ENCODE assay signal across 16 mouse cellular contexts in genomic region chr9:65680938-65681633, GRCm38 (mm10). TPM values are rescaled to one million over a fixed set of nuclear protein-coding genes. Genes with fewer than 3 reads are reported as not detected.
A peak's percentile ranks its signal among the peaks of the same experiment; 100 is the strongest.
DNase-seq lines count a peak whose midpoint lies in the region; ATAC-seq and TF ChIP-seq lines count a peak whose summit lies in the region.
"Had no signal": no experiment of that assay in that cellular context is flagged by ENCODE, and none has a peak within 500 bp of the region (broad histone marks: within the 10 kb centered on the region; RNA-seq: fewer than 3 reads in every experiment).

No protein-coding gene starts in this region.

- H3K79me2 ChIP-seq in myocyte (ENCODE audit: control insufficient read depth, insufficient read depth), result peaks cover 77% of the 10 kb centered on the region

- ATAC-seq in frontal cortex, adult (ENCODE audit: low TSS enrichment), result peak; percentile 7; the same call in 1 of the 2 replicates
- ATAC-seq in kidney, postnatal 0 days (replicated peaks; ENCODE audit: low FRiP score, low read depth), result no peak

- H3K27ac ChIP-seq in kidney, postnatal 0 days, result peak overlapping the region; percentile 42; the same call in 1 of the 2 replicates
- peak overlapping the region; percentile 48 for H3K27ac ChIP-seq in bone marrow, adult 2 months (ENCODE audit: control insufficient read depth, insufficient read depth, low read depth, low read length, poor library complexity)
- H3K27ac ChIP-seq: embryonic facial prominence, embryonic 15.5 days had no signal

- H3K9ac ChIP-seq in kidney, postnatal 0 days (ENCODE audit: low read depth, low read length), result no peak overlapping the region
- H3K9ac ChIP-seq: embryonic facial prominence, embryonic 15.5 days; heart, embryonic 12.5 days had no signal

- no peak for TF ChIP-seq CTCF in kidney, postnatal 0 days (IDR thresholded peaks at IDR 0.05; ENCODE audit: low read depth)
- no peak for TF ChIP-seq CTCF in bone marrow, adult 2 months (IDR thresholded peaks at IDR 0.05; ENCODE audit: control insufficient read depth, insufficient read depth, low read length)

- no peak for DNase-seq in frontal cortex, postnatal 25 days (ENCODE audit: low spot score in 2 of 2)
- DNase-seq in kidney, postnatal 0 days (ENCODE audit: low spot score), result peak; percentile 34
- no peak for DNase-seq in kidney, postnatal 10 days
- no peak for DNase-seq in cerebellum, adult 9-11 months
- DNase-seq in urinary bladder, postnatal 10 days (ENCODE audit: low spot score), result no peak
- DNase-seq: adrenal gland, postnatal 25 days; B cell, adult 2 months; cerebellum, adult 8-10 months; kidney, postnatal 36 days; right cerebral cortex, postnatal 14 days had no signal

- H3K4me2 ChIP-seq in kidney, postnatal 0 days (ENCODE audit: low read length), result no peak overlapping the region
- peak overlapping the region; percentile 49 for H3K4me2 ChIP-seq in myocyte (ENCODE audit: low read depth)
- H3K4me2 ChIP-seq: embryonic facial prominence, embryonic 15.5 days; heart, embryonic 12.5 days; midbrain, embryonic 11.5 days had no signal

- H3K9me3 ChIP-seq in kidney, postnatal 0 days (replicated peaks; ENCODE audit: low read length), result no peaks in the 10 kb centered on the region
- H3K9me3 ChIP-seq: embryonic facial prominence, embryonic 15.5 days; heart, embryonic 12.5 days had no signal

- no peaks in the 10 kb centered on the region for H3K27me3 ChIP-seq in kidney, postnatal 0 days (ENCODE audit: insufficient read depth, low read length)
- H3K27me3 ChIP-seq in myocyte (ENCODE audit: control insufficient read depth, insufficient read depth, insufficient read length), result no peaks in the 10 kb centered on the region
- H3K27me3 ChIP-seq: embryonic facial prominence, embryonic 15.5 days; heart, embryonic 12.5 days had no signal

- TF ChIP-seq POLR2A in bone marrow, adult 2 months (IDR thresholded peaks at IDR 0.05; ENCODE audit: borderline replicate concordance, control insufficient read depth, low read depth, low read length), result no peak
- TF ChIP-seq POLR2A in myocyte (IDR thresholded peaks at IDR 0.05; ENCODE audit: insufficient read length, low read depth), result no peak

- peaks cover under 1% of the 10 kb centered on the region; the same call in 1 of the 2 replicates for H3K36me3 ChIP-seq in kidney, postnatal 0 days (ENCODE audit: insufficient read depth, low read length)
- no peaks in the 10 kb centered on the region for H3K36me3 ChIP-seq in myocyte (ENCODE audit: control insufficient read depth, insufficient read depth)

- no peak overlapping the region for H3ac ChIP-seq in myocyte (ENCODE audit: control insufficient read depth, insufficient read length)

- H3K4me1 ChIP-seq in kidney, postnatal 0 days (replicated peaks; ENCODE audit: insufficient read depth, low read length), result peaks cover 28% of the 10 kb centered on the region
- no peaks in the 10 kb centered on the region; the same call in 1 of the 2 replicates for H3K4me1 ChIP-seq in bone marrow, adult 2 months (ENCODE audit: control insufficient read depth, insufficient read depth, low read length)

- no peak overlapping the region for H3K4me3 ChIP-seq in kidney, postnatal 0 days (replicated peaks; ENCODE audit: low read depth, low read length)
- H3K4me3 ChIP-seq in bone marrow, adult 2 months (replicated peaks; ENCODE audit: control insufficient read depth, low read depth, low read length), result no peak overlapping the region
- H3K4me3 ChIP-seq in myocyte, result no peak overlapping the region
- H3K4me3 ChIP-seq: embryonic facial prominence, embryonic 15.5 days; heart, embryonic 12.5 days had no signal

- WGBS in kidney, postnatal 0 days, result 80% methylated on average over 4 of the region's 4 CpGs
- WGBS in bone marrow, adult 2 months, result 45% methylated on average over 4 of the region's 4 CpGs

TF ChIP-seq in myocyte, 11 proteins besides CTCF, POLR2A, EP300 and RAD21:
- no peak for TF ChIP-seq REST (IDR thresholded peaks at IDR 0.05; ENCODE audit: insufficient read depth, insufficient read length)
- TF ChIP-seq CEBPB (IDR thresholded peaks at IDR 0.05; ENCODE audit: insufficient read depth, poor library complexity, severe bottlenecking), result 0 out of 2 replicates have a peak, but pooled peaks have one; percentile 6

RNA-seq across cellular contexts. Expression of gene Oaz2, which starts 13.3 kb away (rescaled TPM):
- 299 and 305 TPM in 2 replicates for polyA plus RNA-seq in kidney, postnatal 0 days (2015; fragmentation: Nextera tagmentation; extraction: Ambion mirVana)
- polyA plus RNA-seq in bone marrow, adult 2 months (2011; ENCODE audit: insufficient read depth, insufficient read length, low replicate concordance, missing spikeins), result 22.1 and 34.0 TPM in 2 replicates
- 140 TPM for polyA plus RNA-seq in myocyte (2012; fragmentation: generic; extraction: Trizol)

RNA-seq across cellular contexts. Expression of gene Rbpms2, which starts 51.6 kb away (rescaled TPM):
- 38.6 and 39.2 TPM in 2 replicates for polyA plus RNA-seq in kidney, postnatal 0 days (2015; fragmentation: Nextera tagmentation; extraction: Ambion mirVana)
- polyA plus RNA-seq in bone marrow, adult 2 months (2011; ENCODE audit: insufficient read depth, insufficient read length, low replicate concordance, missing spikeins), result 32.3 and 68.4 TPM in 2 replicates
- 32.1 TPM for polyA plus RNA-seq in myocyte (2012; fragmentation: generic; extraction: Trizol)
